Mouse (Mus musculus): ENCODE measurements around the gene Mcf2l. TPM values are rescaled to one million over a fixed set of nuclear protein-coding genes. Genes with fewer than 3 reads are reported as not detected.

Gene Mcf2l
- total RNA-seq, 4 experiments from 2014 or later, result 191 to 291 (median 234) TPM

GRCm38 (mm10) chr8:13060441-13061150, 187.0 kb downstream of the Mcf2l start, which contains the start of gene Proz:
Gene Proz (plus strand): TSS chr8:13060914.
- DNase-seq (ENCODE audit: low spot score in 2 of 2), result no peak

GRCm38 (mm10) chr8:13063112-13063511, 189.5 kb downstream of the Mcf2l start:
- no peak for DNase-seq (ENCODE audit: low spot score in 2 of 2)

Small RNA genes lying within 50 kb of the gene (microRNA-seq; reads per million reads assigned to microRNA genes)
- 0 reads per million in 2 experiments for gene Gm38671

Other genes with a start within 250 kb of the Mcf2l start
- 10 to 100 TPM; 36.8 to 38.6 (median 37.8) TPM for gene Tubgcp3, start 201.6 kb upstream of the Mcf2l start, total RNA-seq (2022)
- gene Atp11a, start 116.8 kb upstream of the Mcf2l start, total RNA-seq (2022), result 10 to 100 TPM; 59.6 to 76.0 (median 63.8) TPM
- not detected for gene F7, start 152.2 kb downstream of the Mcf2l start, total RNA-seq (2022)
- not detected for gene F10, start 163.5 kb downstream of the Mcf2l start, total RNA-seq (2022)
- gene Proz, start 187.1 kb downstream of the Mcf2l start, total RNA-seq (2022), result not detected
- 10 to 100 TPM; 25.6 to 35.2 (median 27.4) TPM for gene Pcid2, start 231.7 kb downstream of the Mcf2l start, total RNA-seq (2022)
- 10 to 100 TPM; 53.7 to 60.8 (median 57.4) TPM for gene Cul4a, start 231.8 kb downstream of the Mcf2l start, total RNA-seq (2022)

Data from layer of hippocampus, adult 8-10 months (tissue).